Mouse (Mus musculus) forebrain, postnatal 0 days (tissue): ENCODE measurements around the gene Tfr2. TPM values are rescaled to one million over a fixed set of nuclear protein-coding genes. Genes with fewer than 3 reads are reported as not detected.

Experiments used
- ATAC-seq: fragments of 200-750 bp; cut with Nextera tagmentation; 2 replicates; pipeline ENCODE4 v1.8.0; 2017; ENCODE audit warnings: mild to moderate bottlenecking, moderate library complexity
- DNase-seq: peaks from one replicate; pipeline ENCODE4 v3.0.0-alpha.2; 2015
- H3K27ac ChIP-seq: fragments of 300-500 bp; sonication (generic); 2 replicates; pipeline ENCODE4 v1.5.1; 2014; ENCODE audit warnings: low read depth, mild to moderate bottlenecking, antibody characterized with exemption, low read length, moderate library complexity, mixed read lengths
- H3K27me3 ChIP-seq: fragments of 300-500 bp; sonication (generic); 2 replicates; pipeline ENCODE4 v1.6.1; 2014; ENCODE audit warnings: mild to moderate bottlenecking, low read length, mixed read lengths; ENCODE audit not compliant: insufficient read depth
- H3K36me3 ChIP-seq: fragments of 300-500 bp; sonication (generic); 2 replicates; pipeline ENCODE4 v1.6.1; 2014; ENCODE audit warnings: mild to moderate bottlenecking, moderate library complexity; ENCODE audit not compliant: insufficient read depth
- H3K4me1 ChIP-seq: fragments of 300-500 bp; sonication (generic); 2 replicates; pipeline ENCODE4 v1.6.1; 2014; ENCODE audit warnings: antibody characterized with exemption; ENCODE audit not compliant: insufficient read depth
- H3K4me2 ChIP-seq: fragments of 300-500 bp; sonication (generic); 2 replicates; pipeline ENCODE4 v1.6.1; 2014; ENCODE audit warnings: low read depth, mild to moderate bottlenecking, moderate library complexity
- H3K4me3 ChIP-seq: fragments of 300-500 bp; sonication (generic); 2 replicates; pipeline ENCODE4 v1.5.1; 2014; ENCODE audit warnings: low read depth, low read length, mixed read lengths
- H3K9ac ChIP-seq: fragments of 300-500 bp; sonication (generic); 2 replicates; pipeline ENCODE4 v1.6.1; 2014; ENCODE audit warnings: mild to moderate bottlenecking
- H3K9me3 ChIP-seq: fragments of 300-500 bp; sonication (generic); 2 replicates; pipeline ENCODE4 v1.6.1; 2016; ENCODE audit warnings: low read length
- CTCF ChIP-seq: sonication (generic); IDR thresholded peaks from 2 replicates; pipeline ENCODE4 v1.5.1; 2016; ENCODE audit warnings: antibody characterized with exemption, control low read depth, low read depth
- WGBS: fragments of 180-500 bp; shearing (Covaris S2); extraction: QIAGEN DNeasy Blood & Tissue Kit; methylation state at CpG from one replicate; pipeline ENCODE4 v1.1.7; 2014; 5-methylcytosine and 5-hydroxymethylcytosine counted together
- polyA plus RNA-seq: library from polyadenylated mRNA; unstranded; fragments of >200 nt; fragmentation: Nextera tagmentation; extraction: Ambion mirVana; gene quantifications from 2 replicates; pipeline ENCODE4 v1.2.1, GENCODE M21; 2015
- total RNA-seq: library from RNA; depleted of rRNA; stranded (reverse); fragments of >200 nt; gene quantifications from 2 replicates; pipeline ENCODE4 v1.2.3, GENCODE M21; 2014

Gene Tfr2
- total and polyA plus RNA-seq, 2 experiments from 2014 or later, result 11.7 to 16.3 TPM

DNA sequence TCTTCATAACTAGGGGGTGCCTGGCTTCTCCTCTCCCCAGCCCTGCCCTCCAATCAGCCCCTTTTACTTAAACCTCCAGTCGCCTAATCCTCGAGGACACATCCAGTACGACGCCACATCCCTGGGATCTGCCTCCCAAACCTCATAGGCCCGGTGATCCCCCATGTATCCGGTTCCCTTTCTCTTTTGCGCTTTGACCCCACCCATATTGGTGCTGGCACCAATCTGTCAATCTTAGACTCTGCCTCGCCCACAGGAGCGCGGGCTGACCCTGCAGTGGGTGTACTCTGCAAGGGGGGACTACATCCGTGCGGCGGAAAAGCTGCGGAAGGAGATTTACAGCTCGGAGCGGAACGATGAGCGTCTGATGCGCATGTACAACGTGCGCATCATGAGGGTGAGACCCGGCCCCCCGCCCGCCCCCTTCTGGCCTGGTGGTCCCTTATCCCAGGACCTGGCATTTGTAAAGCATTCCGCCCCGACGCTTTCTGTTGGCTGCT lies 14.1 kb downstream of the Tfr2 start:
- peak; percentile 89 for DNase-seq
- H3K4me2 ChIP-seq, result peak overlapping the region; percentile 54
- 12% methylated on average over 27 of the region's 27 CpGs for WGBS
- peak; percentile 50 for TF ChIP-seq CTCF
- no peaks in the 10 kb centered on the region for H3K36me3 ChIP-seq
- H3K4me3 ChIP-seq, result peak overlapping the region; percentile 35
- peak overlapping the region; percentile 82 for H3K27ac ChIP-seq
- H3K9ac ChIP-seq, result peak overlapping the region; percentile 54
- H3K4me1 ChIP-seq, result 0 out of 2 replicates have a peak, but pooled peaks cover 7% of the 10 kb centered on the region
- H3K27me3 ChIP-seq, result no peaks in the 10 kb centered on the region
- no peaks in the 10 kb centered on the region for H3K9me3 ChIP-seq
- peak; percentile 94 for ATAC-seq

- no peaks in the 10 kb centered on the region for H3K27me3 ChIP-seq
- no peaks in the 10 kb centered on the region for H3K9me3 ChIP-seq
- 0 out of 2 replicates have a peak, but pooled peaks cover 7% of the 10 kb centered on the region for H3K4me1 ChIP-seq
- H3K27ac ChIP-seq, result no peak overlapping the region
- H3K4me2 ChIP-seq, result no peak overlapping the region
- H3K4me3 ChIP-seq, result no peak overlapping the region
- no peaks in the 10 kb centered on the region for H3K36me3 ChIP-seq
- peak; percentile 62 for TF ChIP-seq CTCF
- no peak for ATAC-seq
- DNase-seq, result peak; percentile 55
- H3K9ac ChIP-seq, result no peak overlapping the region
- WGBS, result 30% methylated on average over 8 of the region's 8 CpGs
Measured at GRCm38 (mm10) chr5:137584976-137585375, 15.3 kb downstream of the Tfr2 start.

DNA sequence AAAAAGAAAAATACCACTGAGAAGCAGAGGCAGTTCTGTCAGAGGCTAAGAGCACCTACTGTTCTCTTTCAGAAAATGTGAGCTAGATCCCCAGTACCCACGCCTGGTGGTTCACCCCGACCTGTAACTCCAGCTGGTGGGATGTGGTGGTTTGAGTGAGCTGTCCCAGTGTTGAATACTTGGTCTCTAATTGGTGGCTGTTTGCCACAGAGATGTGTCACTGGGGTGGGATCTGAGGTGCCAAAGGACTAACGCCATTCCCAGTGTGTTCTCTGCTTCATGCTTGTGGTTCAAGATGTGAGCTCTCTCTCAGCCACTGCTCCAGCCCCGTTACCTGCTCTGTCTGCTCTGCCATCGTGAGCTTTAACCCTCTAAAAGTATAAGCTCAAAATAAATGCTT lies 20.9 kb downstream of the Tfr2 start:
- Histone ChIP-seq H3K4me3 (no peak overlapping the region), H3K4me2 (no peak overlapping the region), H3K27me3 (no peaks in the 10 kb centered on the region), H3K36me3 (no peaks in the 10 kb centered on the region), H3K9ac (no peak overlapping the region), H3K9me3 (no peaks in the 10 kb centered on the region), H3K27ac (no peak overlapping the region), H3K4me1 (no peaks in the 10 kb centered on the region)
- DNase-seq (no peak), ATAC-seq (no peak)
- TF ChIP-seq CTCF, result no peak
- 82% methylated on average over 5 of the region's 5 CpGs for WGBS

DNA sequence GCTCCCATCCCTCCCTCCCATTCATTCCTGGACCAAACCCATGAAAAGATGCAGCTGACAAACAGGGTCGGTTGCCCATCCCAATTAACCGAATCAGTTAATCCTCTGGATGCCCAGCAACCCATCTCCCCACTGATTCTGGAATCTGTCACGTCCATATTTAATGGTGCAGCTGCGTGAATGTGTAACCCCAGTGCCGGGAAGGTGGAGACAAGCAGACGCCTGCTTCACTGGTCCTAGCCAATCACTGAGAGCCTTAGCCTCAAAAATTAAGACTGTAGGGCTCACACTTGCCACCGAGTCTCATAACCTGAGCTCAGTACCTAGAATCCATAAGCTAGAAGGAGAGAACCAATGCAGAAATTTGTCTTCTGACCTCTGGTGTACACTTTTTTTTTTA lies 26.3 kb downstream of the Tfr2 start:
- WGBS, result 65% methylated on average over 7 of the region's 7 CpGs
- Histone ChIP-seq H3K27ac (no peak overlapping the region), H3K9ac (no peak overlapping the region), H3K36me3 (no peaks in the 10 kb centered on the region), H3K27me3 (no peaks in the 10 kb centered on the region), H3K4me3 (no peak overlapping the region), H3K4me1 (peaks cover 12% of the 10 kb centered on the region), H3K4me2 (no peak overlapping the region), H3K9me3 (no peaks in the 10 kb centered on the region)
- DNase-seq (no peak), ATAC-seq (no peak)
- TF ChIP-seq CTCF, result no peak

- Histone ChIP-seq H3K9ac (no peak overlapping the region), H3K4me1 (peaks cover 15% of the 10 kb centered on the region), H3K36me3 (no peaks in the 10 kb centered on the region), H3K27me3 (no peaks in the 10 kb centered on the region), H3K4me3 (no peak overlapping the region), H3K27ac (no peak overlapping the region), H3K9me3 (no peaks in the 10 kb centered on the region), H3K4me2 (no peak overlapping the region)
- no peak for ATAC-seq
- no peak for DNase-seq
- no peak for TF ChIP-seq CTCF
- 36% methylated on average over 28 of the region's 30 CpGs for WGBS
Measured at GRCm38 (mm10) chr5:137596601-137597261, 27.1 kb downstream of the Tfr2 start.

DNA sequence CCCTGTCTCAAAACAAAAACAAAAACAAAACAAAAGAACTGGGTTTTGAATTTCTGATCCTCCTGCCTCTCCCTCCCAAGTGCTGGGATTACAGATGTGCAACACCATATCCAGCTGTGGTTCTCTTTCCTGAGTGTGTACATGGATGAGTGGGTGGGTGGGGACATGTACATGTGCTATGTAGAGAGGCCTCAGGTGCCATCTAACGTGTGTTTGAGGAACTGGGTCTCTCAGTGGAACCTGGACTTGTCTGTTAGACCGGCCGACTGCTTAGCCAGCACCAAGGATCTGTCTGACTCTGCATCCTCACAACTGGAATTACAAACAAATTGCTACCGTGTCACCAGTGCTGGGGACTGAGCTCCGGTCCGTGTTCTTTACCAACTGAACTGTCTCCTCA lies 28.0 kb downstream of the Tfr2 start:
- Histone ChIP-seq H3K27me3 (no peaks in the 10 kb centered on the region), H3K4me1 (peaks cover 16% of the 10 kb centered on the region), H3K9me3 (no peaks in the 10 kb centered on the region), H3K27ac (no peak overlapping the region), H3K9ac (no peak overlapping the region), H3K4me3 (no peak overlapping the region), H3K4me2 (no peak overlapping the region), H3K36me3 (no peaks in the 10 kb centered on the region)
- DNase-seq, result no peak
- TF ChIP-seq CTCF, result no peak
- ATAC-seq, result no peak
- 90% methylated on average over 6 of the region's 6 CpGs for WGBS

DNA sequence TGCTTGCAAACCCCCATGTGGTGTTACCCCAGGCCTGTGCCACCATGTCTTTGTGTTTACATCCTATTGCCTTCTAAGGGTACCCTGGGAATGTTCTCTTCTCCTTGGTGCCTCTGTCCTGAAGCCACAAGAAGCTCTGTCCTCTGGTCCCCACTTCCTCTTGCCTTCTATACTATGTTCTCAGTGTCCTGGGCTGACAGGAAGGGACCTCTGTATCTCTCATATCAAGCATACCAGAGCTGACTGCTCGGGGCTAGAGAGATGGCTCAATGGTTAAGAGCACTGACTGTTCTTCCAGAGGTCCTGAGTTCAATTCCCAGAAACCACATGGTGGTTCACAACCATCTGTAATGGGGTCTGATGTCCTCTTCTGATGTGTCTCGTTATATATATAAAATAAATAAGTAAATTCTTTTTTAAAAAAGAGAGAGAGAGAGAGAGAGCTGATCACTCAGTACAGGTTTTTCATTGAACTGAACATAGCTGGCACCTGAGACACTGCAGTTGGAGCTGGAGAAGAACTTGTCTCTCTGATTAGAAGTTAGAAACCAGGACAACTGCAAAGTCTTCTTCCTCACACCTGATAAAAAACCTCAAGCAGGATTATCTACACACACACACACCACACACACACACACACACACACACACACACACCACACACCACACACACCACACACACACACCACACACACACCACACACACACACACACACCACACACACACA lies 28.6 kb downstream of the Tfr2 start:
- Histone ChIP-seq H3K4me2 (no peak overlapping the region), H3K27ac (no peak overlapping the region), H3K36me3 (no peaks in the 10 kb centered on the region), H3K27me3 (no peaks in the 10 kb centered on the region), H3K4me3 (no peak overlapping the region), H3K4me1 (peaks cover 16% of the 10 kb centered on the region), H3K9me3 (no peaks in the 10 kb centered on the region), H3K9ac (no peak overlapping the region)
- WGBS, result 87% methylated on average over 2 of the region's 2 CpGs
- DNase-seq (no peak), ATAC-seq (no peak)
- no peak for TF ChIP-seq CTCF
